Mouse (Mus musculus): ENCODE measurements at regions not wholly inside any gene's neighbourhood (a gene's known extent, or its start where the extent isn't known, plus 50 kb on each side); places are given as distances from the start of the nearest gene placed in this dataset.

DNA sequence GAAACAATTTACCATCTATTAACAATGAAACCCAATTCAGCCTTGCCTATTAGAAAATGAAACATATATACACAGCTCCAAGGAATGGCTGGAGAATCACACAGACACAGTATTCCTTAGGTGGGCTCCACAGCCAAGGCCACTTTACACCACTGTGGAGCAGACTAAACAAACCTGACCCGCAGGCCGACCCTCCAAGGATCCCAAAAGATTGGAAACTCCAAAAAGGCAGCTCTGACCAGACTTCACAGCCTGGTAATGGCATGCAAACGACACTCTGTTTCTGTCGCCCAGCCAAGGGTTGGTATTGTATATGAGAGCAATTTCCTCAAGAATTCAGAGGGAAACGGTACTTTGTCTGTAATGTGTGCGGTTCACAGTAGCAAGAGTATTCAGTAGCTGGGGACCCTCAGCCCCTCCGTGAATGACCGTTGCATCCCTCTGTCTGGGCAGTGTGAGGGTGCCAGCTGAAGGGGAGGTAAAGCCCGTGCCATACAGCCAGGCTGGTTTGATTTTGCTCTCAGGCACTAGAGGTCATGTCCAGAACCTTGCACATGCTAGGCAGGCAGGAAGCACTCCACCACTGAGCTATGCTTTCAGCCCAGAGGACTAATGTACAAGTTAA is 184.5 kb upstream of the Spred2 start:
- Histone ChIP-seq H3K27ac (ENCODE audit: insufficient read depth, low read length) (no peak overlapping the region), H3K4me3 (replicated peaks; ENCODE audit: insufficient read depth, low read depth, low read length) (no peak overlapping the region), H3K27me3 (ENCODE audit: control insufficient read depth, insufficient read depth, low read length) (no peaks in the 10 kb centered on the region), H3K4me1 (ENCODE audit: control insufficient read depth, insufficient read depth, low read length) (no peaks in the 10 kb centered on the region)
- TF ChIP-seq CTCF (IDR thresholded peaks at IDR 0.05; ENCODE audit: borderline replicate concordance, insufficient read depth, low read depth, low read length) (no peak), POLR2A (IDR thresholded peaks at IDR 0.05; ENCODE audit: borderline replicate concordance, insufficient read depth, low read length) (no peak)
- no peak for DNase-seq
- 62% methylated on average over 9 of the region's 9 CpGs for WGBS

DNA sequence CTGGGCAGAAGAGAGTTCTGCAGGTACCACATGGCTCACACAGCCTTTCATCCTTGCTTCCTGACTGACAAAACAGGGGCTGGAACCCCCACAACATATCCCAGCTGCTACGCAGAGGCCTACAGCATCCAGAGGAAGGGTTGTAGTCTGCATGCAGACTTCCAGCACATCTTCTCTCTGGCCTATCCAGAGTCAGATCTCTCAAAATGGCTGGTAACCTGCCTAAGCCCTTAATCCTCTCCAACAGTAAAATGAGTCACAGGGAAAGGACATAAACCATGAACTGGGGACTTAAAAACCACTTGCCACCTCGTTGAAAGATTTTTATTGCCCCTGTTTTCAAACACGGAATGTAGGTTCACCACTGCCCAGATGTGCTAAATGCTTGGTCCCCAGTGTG is 183.6 kb upstream of the Spred2 start:
- Histone ChIP-seq H3K27me3 (ENCODE audit: control insufficient read depth, insufficient read depth, low read length) (no peaks in the 10 kb centered on the region), H3K4me3 (replicated peaks; ENCODE audit: insufficient read depth, low read depth, low read length) (no peak overlapping the region), H3K27ac (ENCODE audit: insufficient read depth, low read length) (no peak overlapping the region), H3K4me1 (ENCODE audit: control insufficient read depth, insufficient read depth, low read length) (no peaks in the 10 kb centered on the region)
- no peak for DNase-seq
- TF ChIP-seq CTCF (IDR thresholded peaks at IDR 0.05; ENCODE audit: borderline replicate concordance, insufficient read depth, low read depth, low read length) (no peak), POLR2A (IDR thresholded peaks at IDR 0.05; ENCODE audit: borderline replicate concordance, insufficient read depth, low read length) (no peak)
- 88% methylated on average over 3 of the region's 3 CpGs for WGBS

DNA sequence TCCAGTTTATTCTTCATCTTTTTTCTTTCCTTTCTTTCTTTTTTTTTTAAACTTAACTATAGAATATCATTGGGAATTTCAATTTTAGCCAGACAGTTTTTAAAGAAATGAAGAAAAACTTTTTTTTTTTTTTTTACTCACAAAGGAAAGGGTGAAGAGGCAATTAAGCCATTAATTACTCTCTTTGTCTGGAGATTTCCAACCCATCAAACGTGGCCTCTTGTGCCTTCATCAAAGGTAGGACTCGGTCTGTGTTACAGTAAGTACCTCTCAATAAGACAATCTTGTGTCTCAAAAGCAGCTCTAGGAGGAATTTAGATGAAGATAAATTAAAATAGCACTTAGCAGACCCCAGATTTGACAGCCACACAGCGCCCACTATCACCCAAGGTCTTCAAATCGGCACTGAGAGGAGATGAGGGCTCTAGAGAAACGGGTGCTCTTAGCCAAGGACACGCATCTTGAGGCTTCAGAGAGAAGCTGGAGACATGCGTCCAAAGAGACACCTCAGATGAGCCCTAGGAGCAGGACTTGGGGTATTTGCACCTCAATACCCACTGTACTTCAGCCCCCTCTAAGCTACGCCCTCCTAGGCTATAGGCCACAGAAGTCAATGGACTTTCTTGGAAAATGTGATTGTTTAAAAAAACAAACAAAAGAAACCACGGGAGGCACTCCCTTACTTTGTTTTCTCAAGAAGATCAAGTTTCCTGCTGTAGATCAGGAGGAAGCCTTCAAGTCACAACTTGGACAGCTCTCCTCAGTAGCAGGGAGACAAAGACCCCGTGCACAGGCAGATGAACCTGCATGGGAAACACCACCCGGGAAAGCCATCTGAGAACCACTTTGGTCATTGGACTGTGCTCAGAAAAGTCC is 176.8 kb upstream of the Spred2 start:
- Histone ChIP-seq H3K27me3 (ENCODE audit: control insufficient read depth, insufficient read depth, low read length) (no peaks in the 10 kb centered on the region), H3K27ac (ENCODE audit: insufficient read depth, low read length) (no peak overlapping the region), H3K4me3 (replicated peaks; ENCODE audit: insufficient read depth, low read depth, low read length) (no peak overlapping the region), H3K4me1 (ENCODE audit: control insufficient read depth, insufficient read depth, low read length) (no peaks in the 10 kb centered on the region)
- no peak for DNase-seq
- WGBS: 69% methylated on average over 11 of the region's 11 CpGs
- TF ChIP-seq POLR2A (IDR thresholded peaks at IDR 0.05; ENCODE audit: borderline replicate concordance, insufficient read depth, low read length) (no peak), CTCF (IDR thresholded peaks at IDR 0.05; ENCODE audit: borderline replicate concordance, insufficient read depth, low read depth, low read length) (no peak)

DNA sequence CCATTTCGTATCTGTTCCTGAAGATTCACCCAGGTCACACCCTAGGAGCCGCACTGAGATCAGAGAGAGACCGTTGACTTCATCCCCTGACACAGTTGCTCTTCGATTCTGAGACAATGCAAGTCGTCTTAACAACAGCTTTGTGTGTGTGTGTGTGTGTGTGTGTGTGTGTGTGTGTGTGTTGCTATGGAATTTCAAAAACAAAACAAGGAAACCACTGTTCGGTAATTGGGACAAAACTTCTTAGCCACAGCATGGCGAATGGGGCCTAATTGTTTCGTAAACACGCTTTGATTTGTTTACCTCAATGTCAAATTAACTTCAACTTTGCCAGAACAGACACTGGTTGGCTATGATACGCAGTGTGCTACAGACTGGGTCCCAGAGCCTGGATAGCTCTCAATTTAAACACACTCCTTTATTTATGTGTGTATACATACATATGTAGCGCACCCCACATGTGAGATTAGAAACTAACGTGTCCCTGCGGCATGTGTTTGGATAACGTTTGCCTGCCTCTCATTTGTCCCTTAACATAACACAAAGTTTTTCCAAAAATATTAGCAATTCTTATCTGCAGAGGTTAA is 176.1 kb upstream of the Spred2 start:
- H3K27ac ChIP-seq (ENCODE audit: insufficient read depth, low read length): no peak overlapping the region
- H3K4me3 ChIP-seq (replicated peaks; ENCODE audit: insufficient read depth, low read depth, low read length): no peak overlapping the region
- DNase-seq: no peak
- no peaks in the 10 kb centered on the region for H3K27me3 ChIP-seq (ENCODE audit: control insufficient read depth, insufficient read depth, low read length)
- no peak for TF ChIP-seq CTCF (IDR thresholded peaks at IDR 0.05; ENCODE audit: borderline replicate concordance, insufficient read depth, low read depth, low read length)
- no peak for TF ChIP-seq POLR2A (IDR thresholded peaks at IDR 0.05; ENCODE audit: borderline replicate concordance, insufficient read depth, low read length)
- no peaks in the 10 kb centered on the region for H3K4me1 ChIP-seq (ENCODE audit: control insufficient read depth, insufficient read depth, low read length)
- WGBS: 57% methylated on average over 14 of the region's 14 CpGs

DNA sequence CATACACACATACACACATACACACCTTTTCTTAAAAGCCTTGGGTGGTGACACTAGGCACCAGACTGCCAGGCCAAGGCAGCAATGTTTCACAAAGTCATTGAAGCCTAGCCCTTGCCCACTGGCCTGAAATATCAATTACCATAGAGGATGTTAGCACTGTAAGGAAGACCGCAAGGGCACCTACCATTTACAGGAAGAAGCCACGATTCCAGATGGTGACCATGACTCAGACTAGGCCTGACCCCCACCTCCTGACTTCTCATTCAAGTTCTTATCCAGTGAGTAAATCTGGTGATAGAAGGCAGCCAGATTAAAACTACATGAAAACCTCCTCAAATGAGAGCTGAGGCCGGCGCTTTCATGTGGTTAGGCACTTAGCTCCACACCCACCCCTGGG is 165.3 kb upstream of the Spred2 start:
- DNase-seq: no peak
- WGBS: 82% methylated on average over 4 of the region's 4 CpGs
- no peak for TF ChIP-seq POLR2A (IDR thresholded peaks at IDR 0.05; ENCODE audit: borderline replicate concordance, insufficient read depth, low read length)
- no peak for TF ChIP-seq CTCF (IDR thresholded peaks at IDR 0.05; ENCODE audit: borderline replicate concordance, insufficient read depth, low read depth, low read length)

DNA sequence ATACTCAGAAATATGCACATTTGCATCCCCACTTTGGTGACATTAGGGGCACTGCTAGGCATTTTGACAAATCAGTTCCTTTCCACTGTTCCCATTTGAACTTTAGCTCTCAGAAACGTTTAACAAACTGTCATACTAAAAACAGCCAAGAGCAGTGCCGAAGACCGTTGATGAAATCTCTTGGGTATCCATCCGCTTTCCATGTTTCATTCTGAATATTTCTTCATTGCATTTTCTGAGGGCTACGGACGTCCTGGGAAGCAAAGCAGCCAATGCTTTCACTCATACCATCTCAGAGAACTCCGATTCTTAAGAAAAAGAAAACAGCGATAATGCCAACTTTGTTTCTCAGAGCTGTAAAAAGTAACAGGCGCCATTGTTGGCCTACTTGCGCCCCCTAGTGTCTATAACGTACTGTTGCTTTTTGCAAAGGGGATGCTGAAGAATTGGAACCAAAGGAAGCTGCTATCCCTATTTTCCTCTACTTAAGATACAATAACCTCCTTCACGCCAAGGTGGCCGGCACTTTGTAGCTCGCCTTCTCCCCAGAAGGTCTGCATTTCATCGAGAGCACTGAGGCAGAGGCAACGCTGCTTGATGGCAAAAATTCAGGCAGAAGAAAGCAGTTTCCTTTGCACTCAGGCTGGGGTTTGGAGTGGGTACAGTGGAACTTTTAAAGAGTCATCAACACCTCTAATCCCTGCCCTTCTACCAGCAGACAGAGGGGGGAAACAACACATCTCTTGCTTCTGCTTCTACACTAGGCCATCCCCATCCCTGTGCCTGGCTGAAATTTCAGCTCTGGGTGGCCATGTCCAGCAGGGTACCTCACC is 163.1 kb upstream of the Spred2 start:
- H3K4me3 ChIP-seq (replicated peaks; ENCODE audit: insufficient read depth, low read depth, low read length): peak overlapping the region; percentile 9
- H3K27me3 ChIP-seq (ENCODE audit: control insufficient read depth, insufficient read depth, low read length): no peaks in the 10 kb centered on the region
- H3K4me1 ChIP-seq (ENCODE audit: control insufficient read depth, insufficient read depth, low read length): no peaks in the 10 kb centered on the region
- peak; percentile 65; the same call in 1 of the 2 replicates for TF ChIP-seq CTCF (IDR thresholded peaks at IDR 0.05; ENCODE audit: borderline replicate concordance, insufficient read depth, low read depth, low read length)
- no peak for TF ChIP-seq POLR2A (IDR thresholded peaks at IDR 0.05; ENCODE audit: borderline replicate concordance, insufficient read depth, low read length)
- H3K27ac ChIP-seq (ENCODE audit: insufficient read depth, low read length): no peak overlapping the region
- WGBS: 3% methylated on average over 16 of the region's 16 CpGs
- DNase-seq: peak; percentile 63

More for the DNA sequence above, 165.3 kb upstream of the Spred2 start:
- no peaks in the 10 kb centered on the region for H3K27me3 ChIP-seq (ENCODE audit: control insufficient read depth, insufficient read depth, low read length)
- no peak overlapping the region for H3K27ac ChIP-seq (ENCODE audit: insufficient read depth, low read length)
- H3K4me3 ChIP-seq (replicated peaks; ENCODE audit: insufficient read depth, low read depth, low read length): no peak overlapping the region
- H3K4me1 ChIP-seq (ENCODE audit: control insufficient read depth, insufficient read depth, low read length): no peaks in the 10 kb centered on the region

DNA sequence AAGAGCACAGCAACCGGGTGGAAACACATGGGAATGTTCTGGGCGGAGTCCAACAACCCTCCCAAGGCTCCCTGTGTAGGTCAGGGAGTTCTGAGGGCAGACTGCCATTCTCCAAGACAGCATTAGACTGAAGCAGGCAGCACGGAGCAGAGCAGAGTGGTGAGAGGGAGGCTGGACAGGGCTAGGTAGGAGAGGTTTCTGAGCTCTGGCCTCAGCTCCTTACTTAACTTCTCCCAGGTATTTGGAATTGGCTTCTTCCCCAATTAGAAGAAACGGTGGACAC is 162.5 kb upstream of the Spred2 start:
- no peak overlapping the region for H3K4me3 ChIP-seq (replicated peaks; ENCODE audit: insufficient read depth, low read depth, low read length)
- WGBS: 40% methylated on average over 4 of the region's 4 CpGs
- no peak overlapping the region for H3K27ac ChIP-seq (ENCODE audit: insufficient read depth, low read length)
- no peak for DNase-seq
- TF ChIP-seq CTCF (IDR thresholded peaks at IDR 0.05; ENCODE audit: borderline replicate concordance, insufficient read depth, low read depth, low read length) (no peak), POLR2A (IDR thresholded peaks at IDR 0.05; ENCODE audit: borderline replicate concordance, insufficient read depth, low read length) (no peak)
- H3K4me1 ChIP-seq (ENCODE audit: control insufficient read depth, insufficient read depth, low read length): no peaks in the 10 kb centered on the region
- H3K27me3 ChIP-seq (ENCODE audit: control insufficient read depth, insufficient read depth, low read length): no peaks in the 10 kb centered on the region

All from cerebellum, adult 2 months (tissue).